9 mouse cellular contexts compared by ENCODE assay signal in genomic region chr4:106803781-106804180, GRCm38 (mm10). TPM values are rescaled to one million over a fixed set of nuclear protein-coding genes. Genes with fewer than 3 reads are reported as not detected.
A peak's percentile ranks its signal among the peaks of the same experiment; 100 is the strongest.
DNase-seq lines count a peak whose midpoint lies in the region; ATAC-seq and TF ChIP-seq lines count a peak whose summit lies in the region.
"Had no signal": no experiment of that assay in that cellular context is flagged by ENCODE, and none has a peak within 500 bp of the region (broad histone marks: within the 10 kb centered on the region; RNA-seq: fewer than 3 reads in every experiment).

No protein-coding gene starts in this region.

- H3K4me2 ChIP-seq in forebrain, postnatal 0 days (ENCODE audit: low read depth): no peak overlapping the region
- no peak overlapping the region for H3K4me2 ChIP-seq in forebrain, embryonic 11.5 days (ENCODE audit: low read depth, low read length, severe bottlenecking)
- no peak overlapping the region for H3K4me2 ChIP-seq in midbrain, embryonic 14.5 days (ENCODE audit: low read length)

- 86% methylated on average over 4 of the region's 4 CpGs for WGBS in forebrain, postnatal 0 days
- 84% methylated on average over 4 of the region's 4 CpGs for WGBS in forebrain, embryonic 11.5 days
- 87% methylated on average over 4 of the region's 4 CpGs for WGBS in midbrain, embryonic 14.5 days

- H3K9ac ChIP-seq in forebrain, postnatal 0 days: no peak overlapping the region
- H3K9ac ChIP-seq in forebrain, embryonic 11.5 days (ENCODE audit: low read length): no peak overlapping the region
- no peak overlapping the region for H3K9ac ChIP-seq in midbrain, embryonic 14.5 days (replicated peaks; ENCODE audit: low read length)

- H3K27me3 ChIP-seq in forebrain, postnatal 0 days (ENCODE audit: insufficient read depth, low read length): no peaks in the 10 kb centered on the region; the same call in 1 of the 2 replicates
- H3K27me3 ChIP-seq in forebrain, embryonic 11.5 days (ENCODE audit: control insufficient read depth, insufficient read depth, low read length): no peaks in the 10 kb centered on the region; the same call in 1 of the 2 replicates
- H3K27me3 ChIP-seq in midbrain, embryonic 14.5 days (ENCODE audit: control insufficient read depth, insufficient read depth, low read length): 0 out of 2 replicates have a peak, but pooled peaks cover 15% of the 10 kb centered on the region

- no peak overlapping the region for H3K27ac ChIP-seq in forebrain, postnatal 0 days (ENCODE audit: low read depth, low read length)
- H3K27ac ChIP-seq in forebrain, embryonic 11.5 days (ENCODE audit: low read depth, low read length): no peak overlapping the region
- H3K27ac ChIP-seq in midbrain, embryonic 14.5 days (replicated peaks; ENCODE audit: low read depth, low read length): no peak overlapping the region

- no peak for ATAC-seq in forebrain, postnatal 0 days
- ATAC-seq in forebrain, embryonic 11.5 days (replicated peaks; ENCODE audit: low FRiP score): no peak
- peak; percentile 77 for ATAC-seq in erythroblast, adult 5-6 weeks (replicated peaks; ENCODE audit: low FRiP score, poor library complexity, severe bottlenecking)
- peak; percentile 46 for ATAC-seq in megakaryocyte progenitor cell, adult 5-6 weeks (replicated peaks; ENCODE audit: poor library complexity)
- ATAC-seq in midbrain, embryonic 14.5 days (ENCODE audit: low FRiP score, low TSS enrichment): no peak

- no peak for DNase-seq in forebrain, postnatal 0 days
- DNase-seq in forebrain, embryonic 11.5 days (ENCODE audit: low spot score): no peak
- DNase-seq in CD4-positive helper T cell, adult 2 months (ENCODE audit: low read depth, low spot score): peak; percentile 71
- no peak for DNase-seq in cerebellum, adult 18-20 months
- DNase-seq in layer of hippocampus, adult 8-10 months (ENCODE audit: low spot score in 2 of 2): no peak
- DNase-seq in midbrain, embryonic 14.5 days: no peak
- DNase-seq: gastrocnemius, postnatal 10 days had no signal

- H3K9me3 ChIP-seq in forebrain, postnatal 0 days (ENCODE audit: low read length): no peaks in the 10 kb centered on the region
- no peaks in the 10 kb centered on the region for H3K9me3 ChIP-seq in forebrain, embryonic 11.5 days (ENCODE audit: control insufficient read depth, low read length)
- H3K9me3 ChIP-seq in midbrain, embryonic 14.5 days (ENCODE audit: control insufficient read depth, low read length): no peaks in the 10 kb centered on the region

- H3K36me3 ChIP-seq in forebrain, postnatal 0 days (ENCODE audit: insufficient read depth): no peaks in the 10 kb centered on the region
- no peaks in the 10 kb centered on the region for H3K36me3 ChIP-seq in forebrain, embryonic 11.5 days (ENCODE audit: control insufficient read depth, insufficient read depth, low read length)
- H3K36me3 ChIP-seq in midbrain, embryonic 14.5 days (ENCODE audit: control insufficient read depth, insufficient read depth, low read length): no peaks in the 10 kb centered on the region

- TF ChIP-seq CTCF in forebrain, postnatal 0 days (IDR thresholded peaks at IDR 0.05; ENCODE audit: low read depth): peak; percentile 23; the same call in 1 of the 2 replicates

- no peak overlapping the region for H3K4me3 ChIP-seq in forebrain, postnatal 0 days (ENCODE audit: low read depth, low read length)
- no peak overlapping the region for H3K4me3 ChIP-seq in forebrain, embryonic 11.5 days (ENCODE audit: low read depth, low read length)
- H3K4me3 ChIP-seq in midbrain, embryonic 14.5 days (replicated peaks; ENCODE audit: low read depth, low read length): no peak overlapping the region

- no peaks in the 10 kb centered on the region for H3K4me1 ChIP-seq in forebrain, postnatal 0 days (ENCODE audit: insufficient read depth)
- peaks cover 5% of the 10 kb centered on the region; the same call in 1 of the 2 replicates for H3K4me1 ChIP-seq in forebrain, embryonic 11.5 days (replicated peaks; ENCODE audit: control insufficient read depth, insufficient read depth, low read length)
- H3K4me1 ChIP-seq in midbrain, embryonic 14.5 days (ENCODE audit: control insufficient read depth, insufficient read depth, low read length): 0 out of 2 replicates have a peak, but pooled peaks cover 4% of the 10 kb centered on the region

RNA-seq across cellular contexts. Expression of gene Acot11, which starts 1.0 kb away (rescaled TPM):
- total RNA-seq in forebrain, postnatal 0 days (2014; rRNA removed): 3.4 and 5.5 TPM in 2 replicates
- 0.75 and 1.2 TPM in 2 replicates for polyA plus RNA-seq in forebrain, postnatal 0 days (2015; fragmentation: Nextera tagmentation; extraction: Ambion mirVana)
- 1.6 and 1.8 TPM in 2 replicates for polyA plus RNA-seq in forebrain, embryonic 11.5 days (2014; fragmentation: Nextera tagmentation; extraction: Ambion mirVana)
- total RNA-seq in erythroblast, adult 5-6 weeks (2015; ENCODE audit: low replicate concordance): 0.19 and 2.7 TPM in 2 replicates
- total RNA-seq in erythroblast, adult 5-6 weeks (2017; ENCODE audit: low replicate concordance): 1.3 TPM in 2 replicates
- 2.0 and 2.3 TPM in 2 replicates for total RNA-seq in megakaryocyte progenitor cell, adult 5-6 weeks (2015)
- total RNA-seq in megakaryocyte progenitor cell, adult 5-6 weeks (2017): 2.6 and 3.2 TPM in 2 replicates
- 10 to 100 TPM; 34.4 to 52.4 (median 49.7) TPM for total RNA-seq in layer of hippocampus, adult 8-10 months (2022)
- polyA plus RNA-seq in midbrain, embryonic 14.5 days (2014; fragmentation: Nextera tagmentation; extraction: Ambion mirVana): 0.78 and 1.3 TPM in 2 replicates

Comparison
In these comparisons a context has a peak if more than half of its experiments do, and no peak if none do; other contexts are left out.
1. ATAC-seq: peak in erythroblast, adult 5-6 weeks (single experiment) and megakaryocyte progenitor cell, adult 5-6 weeks (single experiment); none in forebrain, postnatal 0 days (single experiment), forebrain, embryonic 11.5 days (single experiment) and midbrain, embryonic 14.5 days (single experiment).